Mouse (Mus musculus) kidney, embryonic 14.5 days (tissue): Measurements from ENCODE around the gene Cbarp. TPM values are rescaled to one million over a fixed set of nuclear protein-coding genes. Genes with fewer than 3 reads are reported as not detected.
A peak's percentile ranks its signal among the peaks of the same experiment; 100 is the strongest.

Source experiments
- ATAC-seq: fragments of 200-750 bp; cut with Nextera tagmentation; 2 replicates; pipeline ENCODE4 v1.8.0; 2017; ENCODE audit warnings: moderate number of reproducible peaks, mild to moderate bottlenecking, moderate TSS enrichment, moderate library complexity; ENCODE audit not compliant: low FRiP score, low TSS enrichment
- H3K27ac ChIP-seq: fragments of 300-500 bp; sonication (generic); 2 replicates; pipeline ENCODE4 v1.5.1; 2014; ENCODE audit warnings: low read depth, mild to moderate bottlenecking, low read length, moderate library complexity, mixed read lengths
- H3K27me3 ChIP-seq: fragments of 300-500 bp; sonication (generic); 2 replicates; pipeline ENCODE4 v1.6.1; 2014; ENCODE audit warnings: mild to moderate bottlenecking, low read length; ENCODE audit not compliant: control insufficient read depth, insufficient read depth
- H3K36me3 ChIP-seq: fragments of 300-500 bp; sonication (generic); 2 replicates; pipeline ENCODE4 v1.6.1; 2014; ENCODE audit warnings: low read length, mixed read lengths; ENCODE audit not compliant: control insufficient read depth, insufficient read depth
- H3K4me1 ChIP-seq: fragments of 300-500 bp; sonication (generic); 2 replicates; pipeline ENCODE4 v1.6.1; 2014; ENCODE audit warnings: low read length, mixed read lengths; ENCODE audit not compliant: control insufficient read depth, insufficient read depth
- H3K4me2 ChIP-seq: fragments of 300-500 bp; sonication (generic); replicated peaks from 2 replicates; pipeline ENCODE4 v1.6.1; 2014; ENCODE audit warnings: low read depth, mild to moderate bottlenecking, low read length
- H3K4me3 ChIP-seq: fragments of 300-500 bp; sonication (generic); 2 replicates; pipeline ENCODE4 v1.5.1; 2014; ENCODE audit warnings: mild to moderate bottlenecking, low read length
- H3K9ac ChIP-seq: fragments of 300-500 bp; sonication (generic); 2 replicates; pipeline ENCODE4 v1.6.1; 2014; ENCODE audit warnings: low read depth, mild to moderate bottlenecking, low read length, moderate library complexity
- H3K9me3 ChIP-seq: fragments of 300-500 bp; sonication (generic); 2 replicates; pipeline ENCODE4 v1.6.1; 2016; ENCODE audit warnings: low read length; ENCODE audit not compliant: control insufficient read depth
- WGBS: fragments of 180-500 bp; shearing (Covaris S2); extraction: QIAGEN DNeasy Blood & Tissue Kit; methylation state at CpG from one replicate; pipeline ENCODE4 v1.1.7; 2014; 5-methylcytosine and 5-hydroxymethylcytosine counted together
- polyA plus RNA-seq: library from polyadenylated mRNA; unstranded; fragments of >200 nt; fragmentation: Nextera tagmentation; extraction: Ambion mirVana; gene quantifications from 2 replicates; pipeline ENCODE4 v1.2.1, GENCODE M21; 2014

Gene Cbarp
- polyA plus RNA-seq, 1 experiment from 2014 or later: 8.4 TPM

- no peak for ATAC-seq
- no peaks in the 10 kb centered on the region for H3K27me3 ChIP-seq
- no peak overlapping the region for H3K9ac ChIP-seq
- no peaks in the 10 kb centered on the region for H3K9me3 ChIP-seq
- 80% methylated on average over 2 of the region's 2 CpGs for WGBS
- H3K4me3 ChIP-seq: no peak overlapping the region
- no peak overlapping the region for H3K27ac ChIP-seq
- peaks cover 22% of the 10 kb centered on the region for H3K4me1 ChIP-seq
- H3K4me2 ChIP-seq: no peak overlapping the region
- peaks cover 46% of the 10 kb centered on the region for H3K36me3 ChIP-seq
Observed at GRCm38 (mm10) chr10:80120146-80120545, 20.5 kb downstream of the Cbarp start.

- H3K36me3 ChIP-seq: peaks cover 31% of the 10 kb centered on the region
- no peak for ATAC-seq
- H3K27ac ChIP-seq: no peak overlapping the region
- H3K9ac ChIP-seq: peak overlapping the region; percentile 92; the same call in 1 of the 2 replicates
- peak overlapping the region; percentile 93 for H3K4me3 ChIP-seq
- 83% methylated on average over 6 of the region's 6 CpGs for WGBS
- H3K4me1 ChIP-seq: peaks cover 22% of the 10 kb centered on the region
- H3K27me3 ChIP-seq: no peaks in the 10 kb centered on the region
- peak overlapping the region; percentile 97 for H3K4me2 ChIP-seq
- no peaks in the 10 kb centered on the region for H3K9me3 ChIP-seq
Observed at GRCm38 (mm10) chr10:80118552-80118951, 22.1 kb downstream of the Cbarp start.

GRCm38 (mm10) chr10:80117736-80118135, 22.9 kb downstream of the Cbarp start:
- H3K36me3 ChIP-seq: peaks cover 29% of the 10 kb centered on the region
- peak overlapping the region; percentile 97 for H3K4me2 ChIP-seq
- no peaks in the 10 kb centered on the region for H3K9me3 ChIP-seq
- H3K4me1 ChIP-seq: peaks cover 22% of the 10 kb centered on the region
- no peaks in the 10 kb centered on the region for H3K27me3 ChIP-seq
- H3K27ac ChIP-seq: no peak overlapping the region
- H3K9ac ChIP-seq: peak overlapping the region; percentile 92
- no peak for ATAC-seq
- H3K4me3 ChIP-seq: peak overlapping the region; percentile 93
- WGBS: 68% methylated on average over 1 of the region's 1 CpGs

GRCm38 (mm10) chr10:80116927-80117691, 23.5 kb downstream of the Cbarp start:
- Histone ChIP-seq H3K4me2 (peak overlapping the region; percentile 97), H3K9me3 (no peaks in the 10 kb centered on the region), H3K27ac (no peak overlapping the region), H3K36me3 (peaks cover 28% of the 10 kb centered on the region), H3K4me3 (peak overlapping the region; percentile 93), H3K4me1 (peaks cover 22% of the 10 kb centered on the region), H3K9ac (peak overlapping the region; percentile 92), H3K27me3 (no peaks in the 10 kb centered on the region)
- 4% methylated on average over 30 of the region's 30 CpGs for WGBS
- no peak for ATAC-seq

GRCm38 (mm10) chr10:80116563-80116926, 24.1 kb downstream of the Cbarp start:
- no peak overlapping the region for H3K27ac ChIP-seq
- peaks cover 23% of the 10 kb centered on the region for H3K36me3 ChIP-seq
- H3K9me3 ChIP-seq: no peaks in the 10 kb centered on the region
- no peak for ATAC-seq
- WGBS: under 1% methylated on average over 27 of the region's 27 CpGs
- H3K9ac ChIP-seq: peak overlapping the region; percentile 92
- H3K4me2 ChIP-seq: peak overlapping the region; percentile 97
- peaks cover 22% of the 10 kb centered on the region for H3K4me1 ChIP-seq
- H3K4me3 ChIP-seq: peak overlapping the region; percentile 93
- H3K27me3 ChIP-seq: no peaks in the 10 kb centered on the region

- Histone ChIP-seq H3K27ac (peak overlapping the region; percentile 66; the same call in 1 of the 2 replicates), H3K4me1 (peaks cover 22% of the 10 kb centered on the region), H3K4me3 (peak overlapping the region; percentile 93), H3K27me3 (no peaks in the 10 kb centered on the region), H3K4me2 (peak overlapping the region; percentile 97), H3K36me3 (peaks cover 21% of the 10 kb centered on the region), H3K9me3 (no peaks in the 10 kb centered on the region), H3K9ac (peak overlapping the region; percentile 92)
- ATAC-seq: no peak
- WGBS: under 1% methylated on average over 63 of the region's 63 CpGs
Observed at GRCm38 (mm10) chr10:80115944-80116335, 24.7 kb downstream of the Cbarp start.

GRCm38 (mm10) chr10:80115290-80115943, 25.2 kb downstream of the Cbarp start, which contains the start of gene Stk11:
TSS of gene Stk11 (plus strand) at chr10:80115803.
- Histone ChIP-seq H3K4me2 (peak within 1 kb of the TSS; percentile 97), H3K27me3 (no peaks in the 10 kb centered on the region), H3K4me1 (peaks cover 22% of the 10 kb centered on the region), H3K36me3 (peaks cover 18% of the 10 kb centered on the region), H3K4me3 (peak within 1 kb of the TSS; percentile 93), H3K9me3 (no peaks in the 10 kb centered on the region), H3K27ac (peak within 1 kb of the TSS; percentile 86), H3K9ac (peak within 1 kb of the TSS; percentile 92)
- WGBS: under 1% methylated on average over 70 of the region's 70 CpGs
- peak; percentile 99 for ATAC-seq

GRCm38 (mm10) chr10:80114341-80115284, 26.0 kb downstream of the Cbarp start:
- 2% methylated on average over 27 of the region's 27 CpGs for WGBS
- H3K4me3 ChIP-seq: peak overlapping the region; percentile 93

More at GRCm38 (mm10) chr10:80114341-80115284, 26.0 kb downstream of the Cbarp start:
- Histone ChIP-seq H3K9me3 (no peaks in the 10 kb centered on the region), H3K27ac (peak overlapping the region; percentile 86), H3K4me1 (peaks cover 22% of the 10 kb centered on the region), H3K36me3 (peaks cover 11% of the 10 kb centered on the region), H3K4me2 (peak overlapping the region; percentile 45), H3K9ac (peak overlapping the region; percentile 54), H3K27me3 (no peaks in the 10 kb centered on the region)
- ATAC-seq: peak; percentile 63
